Mouse (Mus musculus) ZHBTc4 (cell line): ENCODE measurements at regions not wholly inside any gene's neighbourhood (a gene's known extent, or its start where the extent isn't known, plus 50 kb on each side); places are given as distances from the start of the nearest gene placed in this dataset.
A peak's percentile ranks its signal among the peaks of the same experiment; 100 is the strongest.
"Not testable (repeated sequence)": the region's sequence is repeated elsewhere in the genome, so short reads cannot be mapped to it uniquely, and the experiment has no call there.

Source experiments
- DNase-seq: peaks from one replicate; pipeline ENCODE4 v3.0.0-alpha.2; 2011; ENCODE audit warnings: low read depth, low spot score

DNA sequence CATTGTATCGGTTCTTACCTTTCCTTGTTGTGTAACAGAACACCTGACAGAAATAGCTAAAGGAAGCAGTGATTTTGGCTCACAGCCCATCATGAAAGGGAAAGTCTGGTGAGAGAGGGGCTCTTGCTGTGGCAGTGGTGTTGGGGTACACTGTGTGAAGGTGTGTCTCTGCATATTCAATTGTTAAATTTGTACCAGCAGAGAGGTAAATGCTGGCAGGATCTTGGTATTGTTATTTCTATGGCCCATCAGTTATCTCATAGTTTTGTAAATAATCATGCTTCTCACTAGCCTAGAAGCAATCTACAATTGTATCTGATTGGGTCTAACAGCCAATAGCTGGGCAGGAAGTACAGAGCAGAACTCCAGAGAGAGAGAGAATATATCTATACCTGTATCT, 95.7 kb downstream of the Mfap3l start:
- no peak for DNase-seq

DNA sequence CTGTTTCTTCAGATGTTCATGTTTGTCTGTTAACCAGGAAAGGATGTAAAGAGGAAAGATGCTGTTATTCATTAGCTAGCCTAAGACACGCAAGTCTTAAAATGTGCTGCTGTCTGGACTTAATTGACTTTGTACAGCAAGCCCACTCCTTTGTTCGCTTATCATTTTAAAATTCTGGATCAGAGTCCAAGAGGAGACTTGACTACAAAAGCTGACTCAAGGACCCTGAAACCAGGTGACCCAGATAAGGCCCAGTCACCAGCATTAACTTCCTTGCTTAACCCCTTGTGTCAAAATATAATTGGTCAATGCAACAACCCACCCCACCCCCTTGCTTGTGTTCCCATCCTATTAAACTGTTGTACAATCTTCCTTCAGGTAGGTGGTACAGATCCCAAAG, 99.9 kb downstream of the Mfap3l start:
- no peak for DNase-seq

DNA sequence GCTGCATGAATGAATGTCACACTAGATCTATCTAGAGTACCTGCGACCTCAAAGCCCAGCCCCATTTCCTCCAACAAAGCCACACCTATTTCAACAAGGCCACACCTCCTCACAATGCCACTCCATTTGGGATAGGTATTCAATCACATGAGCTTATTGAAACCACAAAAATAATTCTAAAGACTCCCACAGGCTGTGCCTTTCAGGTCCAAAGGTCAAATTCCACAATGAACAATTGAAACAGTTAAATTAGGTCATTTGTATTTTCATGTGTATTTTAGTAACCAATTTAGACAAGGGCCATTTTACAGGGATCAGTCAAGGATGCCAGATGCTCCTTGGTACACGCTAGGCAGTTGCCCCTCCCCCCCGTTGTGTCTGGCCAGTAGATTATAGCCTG, 103.3 kb downstream of the Mfap3l start:
- DNase-seq: peak; percentile 75

DNA sequence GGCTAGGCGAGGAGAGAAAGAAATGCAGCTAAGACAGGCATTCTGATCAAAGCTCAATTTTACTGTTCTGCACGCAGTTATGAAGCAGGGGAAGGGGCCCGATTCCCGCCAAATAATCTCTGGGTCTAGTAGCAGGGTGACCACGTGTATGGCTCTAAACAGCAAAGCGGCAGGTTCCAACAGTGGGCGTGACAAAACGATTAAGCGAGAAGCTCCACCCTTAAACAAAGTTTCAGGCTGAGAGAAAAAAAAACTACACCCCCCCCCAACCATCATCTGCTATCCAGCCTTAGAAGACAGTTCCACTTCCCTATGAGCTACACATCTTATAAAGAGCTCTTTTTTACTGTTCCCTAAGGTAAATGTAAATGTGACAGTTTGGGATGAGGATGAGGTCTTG, 103.8 kb downstream of the Mfap3l start:
- DNase-seq: peak; percentile 73

DNA sequence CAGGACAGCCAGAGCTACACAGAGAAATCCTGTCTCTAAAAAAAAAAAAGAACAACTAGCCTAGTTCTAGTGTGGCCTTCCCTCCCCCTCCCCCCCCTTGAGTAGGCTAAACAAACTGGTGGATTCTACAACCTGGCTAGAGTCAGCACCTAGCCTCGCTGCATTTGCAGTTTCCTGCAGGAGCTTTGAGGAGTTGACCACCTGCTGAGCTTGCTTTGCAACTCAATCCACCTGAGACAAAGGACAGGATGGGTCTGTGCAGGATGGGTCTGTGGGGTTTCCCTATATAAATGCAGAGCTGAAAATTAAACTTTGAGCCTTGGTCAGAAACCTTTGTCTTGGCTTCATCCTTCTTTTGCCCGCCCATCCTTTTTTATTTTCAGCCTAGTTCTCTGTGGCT, 104.3 kb downstream of the Mfap3l start:
- peak; percentile 93 for DNase-seq

DNA sequence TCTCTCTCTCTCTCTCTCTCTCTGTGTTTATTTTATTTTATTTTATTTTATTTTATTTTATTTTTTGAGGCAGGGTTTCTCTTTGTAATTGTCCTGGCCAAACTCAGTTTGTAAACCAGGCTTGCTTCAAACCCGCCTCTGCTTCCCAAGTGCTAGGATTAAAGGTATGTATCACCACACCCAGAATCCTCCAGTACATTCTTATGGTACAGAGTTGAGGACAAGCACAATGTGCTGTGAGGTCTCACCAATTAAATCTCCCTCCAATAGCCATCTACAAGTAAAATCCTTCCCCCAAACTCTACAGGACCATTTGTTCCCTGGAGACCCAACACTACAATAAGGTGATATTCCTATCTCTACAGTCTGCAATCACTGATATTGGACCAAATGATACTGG, 105.0 kb downstream of the Mfap3l start:
- DNase-seq: peak; percentile 52

DNA sequence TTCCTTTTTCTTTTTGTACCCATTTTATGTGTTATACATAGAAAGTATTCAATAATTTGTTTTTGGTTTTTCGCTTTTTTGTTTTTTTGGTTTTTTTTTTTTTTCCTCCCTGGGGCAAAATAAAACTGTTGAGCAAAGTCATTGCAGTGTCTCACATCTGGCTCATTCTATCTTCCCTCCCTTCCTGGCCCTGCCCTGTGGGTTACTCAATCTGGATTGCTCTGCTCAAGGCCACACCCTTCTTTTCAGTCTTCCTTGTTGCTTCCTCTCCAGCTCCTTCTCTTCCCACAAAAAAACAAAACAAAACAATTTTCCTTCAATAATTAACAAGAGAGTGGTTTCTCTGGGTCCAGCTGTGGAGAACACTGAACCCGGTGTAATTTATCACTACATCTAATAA, 113.2 kb downstream of the Mfap3l start:
- DNase-seq: no peak

DNA sequence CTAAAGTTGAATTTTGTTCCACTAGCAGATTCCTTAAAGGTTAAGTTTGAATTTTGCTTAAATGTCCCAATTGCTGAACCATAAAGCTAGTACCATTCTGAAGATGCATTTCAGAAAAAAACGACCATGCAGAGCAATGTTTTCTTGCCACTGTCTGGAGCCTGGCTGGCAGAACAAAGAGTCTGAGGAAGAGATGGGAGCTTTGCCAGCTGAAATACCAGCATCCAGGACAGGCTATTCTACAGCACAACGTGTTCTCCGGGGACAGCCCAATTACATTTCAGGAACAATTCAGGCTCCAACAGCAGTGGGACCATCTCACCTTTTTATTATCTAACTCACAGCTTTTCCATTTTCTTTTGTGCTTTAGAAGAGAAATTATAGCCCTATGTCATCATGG, 113.9 kb downstream of the Mfap3l start:
- no peak for DNase-seq

DNA sequence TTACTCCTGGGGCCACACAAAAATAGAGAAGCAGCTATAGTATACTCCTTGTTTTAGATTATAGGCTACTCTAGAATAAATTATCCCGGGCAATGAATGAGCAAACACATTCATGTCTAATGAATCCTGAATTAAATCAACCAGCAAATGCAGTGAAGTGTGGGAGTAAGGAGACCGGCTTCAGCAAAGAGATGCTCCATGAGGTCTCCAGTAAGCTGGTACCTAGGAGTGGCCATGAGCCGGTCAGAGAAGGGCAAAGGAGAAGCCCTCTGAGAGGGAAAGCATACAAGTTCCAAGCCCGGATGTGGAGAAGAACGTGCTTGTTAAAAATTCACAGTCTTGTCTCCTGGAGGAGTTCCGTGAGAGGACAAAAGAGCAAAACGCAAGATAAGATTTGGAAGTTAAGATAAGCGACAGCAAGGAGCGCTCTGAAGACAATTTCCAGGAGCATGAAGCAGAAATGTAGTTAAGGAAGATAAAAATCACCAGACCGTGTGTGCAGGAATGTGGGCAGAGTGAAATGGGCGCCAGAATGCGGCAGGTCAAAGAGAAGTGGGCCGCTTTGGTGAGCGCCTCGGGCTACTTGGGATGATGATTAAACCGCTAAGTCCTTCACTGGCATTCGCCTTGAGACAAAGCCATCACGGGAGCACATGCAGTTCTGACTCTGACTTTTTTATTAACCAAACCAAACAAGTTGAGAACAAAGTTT, 123.2 kb downstream of the Mfap3l start:
- no peak for DNase-seq

DNA sequence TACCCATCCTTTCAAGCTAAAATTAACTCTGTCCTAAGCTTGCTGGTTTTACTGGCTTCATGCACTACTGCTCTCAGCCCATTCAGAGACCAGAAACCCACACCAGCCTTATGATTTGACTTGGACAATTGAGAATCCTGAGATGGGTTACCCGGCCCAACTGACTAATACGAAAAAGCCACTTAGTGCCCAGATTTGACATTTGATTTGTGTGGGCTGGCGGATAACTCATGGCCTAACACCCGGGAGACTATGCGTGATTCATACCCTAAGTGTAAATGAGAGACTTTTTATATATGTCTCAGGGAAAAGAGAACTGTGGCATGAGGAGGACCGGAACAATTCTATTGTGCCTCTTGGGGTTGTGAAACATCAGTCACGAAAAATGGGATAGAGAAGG, 126.3 kb upstream of the Hpf1 start:
- DNase-seq: no peak

DNA sequence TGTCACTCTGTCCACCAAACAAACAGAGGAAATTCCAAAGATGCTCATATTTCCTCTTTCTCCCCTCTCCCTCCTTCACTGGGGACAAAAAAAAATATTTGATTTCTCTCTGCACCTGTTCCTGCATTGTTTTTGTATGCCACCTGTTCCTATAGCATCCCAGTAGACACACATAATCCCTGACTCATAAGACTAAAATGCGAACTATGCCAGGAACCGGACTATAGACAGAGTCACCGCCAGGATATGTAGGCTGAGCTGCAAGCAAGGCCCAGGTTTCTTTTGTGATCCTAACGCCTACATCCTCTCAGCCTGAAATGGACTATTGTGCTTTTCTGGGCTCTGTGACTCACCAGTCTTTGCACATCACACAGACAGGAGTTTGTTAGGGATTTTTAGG, 116.9 kb upstream of the Hpf1 start:
- DNase-seq: peak; percentile 25

DNA sequence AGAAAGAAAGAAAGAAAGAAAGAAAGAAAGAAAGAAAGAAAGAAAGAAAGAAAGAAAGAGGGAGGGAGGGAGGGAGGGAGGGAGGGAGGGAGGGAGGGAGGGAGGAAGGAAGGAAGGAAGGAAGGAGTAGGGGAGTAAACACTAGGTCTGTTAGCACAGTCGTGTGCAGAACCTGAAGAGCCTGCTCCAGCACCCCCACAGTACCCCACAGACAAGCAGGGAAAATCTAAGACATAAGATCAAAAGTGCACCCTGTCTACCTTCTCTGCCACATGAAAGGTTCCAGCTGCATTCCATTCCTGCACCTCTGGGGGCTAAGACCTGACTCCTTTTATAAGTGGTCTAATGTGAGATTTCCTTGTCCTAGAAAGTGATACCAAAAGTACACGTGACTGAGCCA, 114.0 kb upstream of the Hpf1 start:
- DNase-seq: not testable (repeated sequence)

DNA sequence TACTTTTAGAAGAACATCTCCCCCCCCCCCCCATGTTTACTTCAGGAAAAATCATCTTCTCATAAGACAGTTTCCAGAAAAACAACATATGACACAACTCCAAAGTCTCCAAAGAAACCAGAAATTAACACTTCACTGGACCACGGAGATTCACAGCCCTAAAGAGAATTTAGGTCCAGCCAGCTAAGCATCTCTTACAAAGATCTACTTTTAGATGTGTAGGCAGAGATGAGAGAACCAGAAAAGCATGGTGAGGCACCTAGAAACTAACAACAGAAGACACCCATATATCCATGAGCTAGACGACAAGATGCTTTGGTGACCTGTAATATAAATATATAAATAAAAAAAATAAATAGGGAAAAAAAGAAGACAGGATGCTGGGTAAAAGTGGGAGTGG, 105.2 kb upstream of the Hpf1 start:
- no peak for DNase-seq

DNA sequence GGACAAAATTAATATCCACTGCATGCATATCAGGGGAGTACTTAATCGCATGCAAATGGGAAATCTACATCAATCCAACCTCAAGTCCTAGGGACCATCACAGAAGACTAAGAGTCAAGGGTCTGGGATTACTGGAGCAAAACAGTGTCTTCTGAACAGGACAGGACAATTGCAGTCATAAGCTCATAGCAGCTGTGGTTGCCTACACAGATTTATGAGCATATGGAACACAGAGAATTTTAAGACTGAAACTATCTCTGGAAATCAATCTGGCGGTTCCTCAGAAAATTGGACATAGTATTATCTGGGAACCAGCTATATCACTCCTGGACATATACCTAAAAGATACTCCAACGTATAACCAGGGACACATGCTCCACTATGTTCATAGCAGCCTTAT, 99.8 kb upstream of the Hpf1 start:
- DNase-seq: no peak

DNA sequence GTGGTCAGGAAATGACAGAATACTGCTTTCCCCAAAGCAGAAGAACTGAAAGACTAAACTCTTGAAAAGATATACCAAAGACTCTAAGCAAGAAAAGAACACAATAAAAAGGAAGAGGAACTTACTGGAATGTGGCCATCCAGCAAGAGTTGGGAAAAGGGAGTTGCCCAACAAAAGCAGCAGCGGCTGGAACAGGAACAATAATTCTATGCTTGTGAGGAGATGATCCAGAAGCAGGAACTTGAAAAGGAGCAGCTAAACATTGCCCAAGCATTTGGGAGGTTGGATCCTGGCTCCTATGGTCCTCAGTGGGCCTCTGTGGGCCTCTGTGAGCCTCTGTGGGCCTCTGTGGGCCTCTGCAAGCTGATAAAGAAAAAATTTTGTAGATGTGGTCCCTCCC, 97.7 kb upstream of the Hpf1 start:
- DNase-seq: no peak

DNA sequence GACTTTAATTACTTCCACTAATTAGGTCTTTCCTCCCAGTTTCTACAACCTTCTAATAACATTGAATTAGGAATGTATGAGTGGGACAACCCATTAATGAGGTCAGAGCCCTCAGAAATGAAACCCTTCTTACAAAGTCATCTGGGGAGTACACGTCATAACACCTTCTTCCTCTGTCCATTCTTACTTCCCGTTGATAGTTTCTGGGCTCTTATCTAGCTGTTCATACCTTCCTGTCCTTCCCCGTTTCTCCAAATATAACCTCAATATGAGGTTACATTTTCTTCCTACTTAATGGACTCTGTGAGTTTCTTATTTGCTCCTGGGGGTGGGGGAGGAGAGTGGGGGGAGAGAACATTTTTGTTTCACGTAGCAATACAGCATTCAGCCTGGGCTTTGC, 85.4 kb upstream of the Hpf1 start:
- no peak for DNase-seq

DNA sequence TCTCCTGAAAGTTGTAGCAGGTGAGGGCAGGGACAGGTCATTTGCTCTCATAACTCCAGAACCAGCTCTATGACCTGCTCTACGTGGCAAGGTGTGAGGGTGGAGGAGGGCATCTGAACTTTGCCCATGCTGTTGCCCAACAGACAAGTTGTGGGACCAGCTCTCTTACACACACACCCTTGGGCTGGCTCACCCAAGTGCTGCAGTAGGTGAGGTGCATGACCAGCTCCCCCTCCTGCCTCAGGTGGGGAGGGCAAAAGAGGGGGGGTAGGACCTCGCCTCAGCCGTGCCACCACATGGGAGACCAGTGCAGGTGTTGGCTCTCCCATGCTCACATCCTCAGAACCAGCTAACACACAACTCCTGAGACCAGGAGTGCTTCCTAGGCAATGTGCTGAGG, 83.4 kb upstream of the Hpf1 start:
- DNase-seq: no peak

DNA sequence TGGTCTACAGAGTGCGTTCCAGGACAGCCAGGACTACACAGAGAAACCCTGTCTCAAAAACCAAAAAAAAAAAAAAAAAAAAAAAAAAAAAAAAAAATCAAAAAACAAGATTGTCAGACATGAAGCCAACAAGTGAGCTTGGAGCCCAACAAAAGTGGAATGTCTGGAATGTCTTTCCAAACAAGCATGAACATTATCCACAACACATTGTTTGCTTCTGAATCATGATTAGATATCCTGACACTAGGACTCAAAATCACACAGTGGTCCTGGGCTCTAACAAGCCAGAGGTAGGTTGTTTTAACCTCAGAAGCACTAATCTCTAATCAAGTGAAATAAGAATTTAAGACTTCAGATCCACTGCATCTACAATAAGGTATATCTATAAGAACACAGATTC, 80.4 kb upstream of the Hpf1 start:
- no peak for DNase-seq

DNA sequence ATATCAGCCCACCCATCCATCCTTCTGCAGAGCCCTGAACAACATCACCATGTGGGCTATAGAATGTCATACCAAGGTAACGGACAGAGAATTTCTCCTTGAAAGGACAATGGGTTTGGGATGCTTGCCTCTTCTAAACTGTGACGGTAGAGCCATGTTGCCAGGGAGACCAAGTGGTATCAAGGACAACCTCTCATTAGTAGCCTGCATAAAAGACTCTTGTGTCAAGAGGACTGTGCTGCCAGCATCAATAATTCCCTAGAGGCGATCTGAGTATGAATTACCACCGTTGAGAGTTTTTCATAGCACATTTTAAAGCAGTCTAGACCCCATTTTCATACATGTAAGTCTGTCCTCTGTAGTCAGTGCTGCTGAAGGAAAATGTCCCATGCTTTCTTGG, 79.3 kb upstream of the Hpf1 start:
- peak; percentile 4 for DNase-seq

DNA sequence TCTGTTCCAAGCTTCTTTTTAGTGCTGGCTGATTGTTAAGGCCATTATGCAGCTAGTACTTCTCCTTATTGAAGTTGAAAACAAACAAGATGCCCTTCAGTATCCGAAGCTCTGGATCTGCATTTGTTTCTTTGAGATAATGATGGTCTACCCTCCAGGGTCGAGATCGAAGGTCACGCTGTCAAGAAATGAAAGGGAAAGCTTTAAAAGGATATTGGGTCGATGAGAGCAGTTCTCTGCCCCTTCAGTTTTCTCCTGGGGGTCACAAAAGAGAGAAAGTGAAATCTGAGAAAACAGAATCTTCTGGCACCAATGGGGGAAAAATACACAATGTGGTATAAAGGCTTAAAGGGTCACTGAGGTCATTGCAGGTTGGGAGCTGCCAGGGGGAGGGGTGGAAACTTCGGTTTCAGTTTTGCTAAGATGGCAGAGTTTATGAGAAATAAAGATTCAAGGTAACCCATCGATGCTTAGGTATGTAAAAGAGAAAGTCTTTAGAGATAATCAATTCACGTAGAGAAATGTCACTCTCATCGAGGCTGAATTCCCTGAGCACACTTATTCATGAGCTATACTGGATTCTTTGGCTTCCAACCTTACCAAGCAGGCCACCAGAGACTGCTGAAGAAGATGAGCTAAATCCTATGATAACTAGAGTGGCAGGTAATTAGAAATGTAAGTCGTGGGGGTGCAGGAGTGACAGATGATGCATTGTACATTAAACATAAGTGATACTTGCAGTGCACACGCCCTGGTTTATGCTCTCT, 64.4 kb upstream of the Hpf1 start:
- no peak for DNase-seq

DNA sequence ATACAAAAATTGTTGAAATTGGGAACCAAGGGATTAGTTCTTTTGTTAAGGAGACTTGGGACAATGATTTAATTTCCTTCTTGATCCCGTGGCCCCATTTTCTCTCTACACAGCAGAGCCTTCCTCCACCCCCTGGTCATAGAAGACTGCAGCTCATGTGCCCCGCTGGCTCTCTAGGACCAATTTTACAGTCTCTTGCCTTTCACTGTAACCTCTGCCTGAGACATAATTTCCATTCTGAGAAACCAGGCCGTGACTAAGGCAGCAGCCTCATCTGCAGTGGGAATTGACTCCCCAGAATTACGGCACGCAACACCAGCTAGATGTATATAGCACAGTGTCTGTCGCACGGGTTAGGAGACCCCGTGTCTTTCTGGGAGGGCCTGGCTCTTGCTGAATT, 63.0 kb upstream of the Hpf1 start:
- no peak for DNase-seq

DNA sequence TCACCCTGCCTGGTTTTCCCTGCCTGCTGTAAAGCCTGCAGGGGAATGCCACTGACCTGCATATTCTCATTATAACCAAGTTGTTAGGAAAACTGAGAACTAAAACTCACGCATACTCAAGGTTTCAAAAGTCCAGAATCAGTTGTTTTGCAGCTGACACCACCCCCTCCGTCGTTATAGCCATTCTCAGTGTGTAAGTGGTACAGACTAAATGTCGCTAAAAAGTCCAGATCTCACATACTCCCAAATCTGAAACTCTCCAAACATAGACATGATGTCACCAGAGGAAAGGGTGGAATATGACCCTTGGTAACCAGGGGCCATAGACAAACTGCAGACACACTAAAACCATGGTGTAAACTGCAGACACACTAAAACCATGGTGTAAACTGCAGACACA, 61.1 kb upstream of the Hpf1 start:
- no peak for DNase-seq

DNA sequence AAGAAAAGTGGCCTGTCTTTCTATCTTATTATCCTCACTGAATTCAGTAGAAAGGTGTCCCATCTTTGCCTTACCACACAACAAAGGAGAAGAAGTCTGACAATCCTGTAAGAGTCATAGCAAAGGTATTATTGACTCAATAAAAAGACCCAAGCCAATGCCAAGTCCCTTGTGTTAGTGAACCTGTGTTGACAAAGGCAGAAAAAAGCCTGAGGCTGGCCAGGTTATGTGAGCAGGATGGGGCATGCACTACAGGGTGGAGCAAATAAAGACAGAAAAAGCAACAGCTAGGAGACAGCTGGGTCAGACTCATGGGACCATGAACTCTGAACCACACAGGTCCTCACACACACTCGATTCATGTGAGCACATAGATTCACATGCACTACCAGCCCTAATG, 59.7 kb upstream of the Hpf1 start:
- DNase-seq: no peak

DNA sequence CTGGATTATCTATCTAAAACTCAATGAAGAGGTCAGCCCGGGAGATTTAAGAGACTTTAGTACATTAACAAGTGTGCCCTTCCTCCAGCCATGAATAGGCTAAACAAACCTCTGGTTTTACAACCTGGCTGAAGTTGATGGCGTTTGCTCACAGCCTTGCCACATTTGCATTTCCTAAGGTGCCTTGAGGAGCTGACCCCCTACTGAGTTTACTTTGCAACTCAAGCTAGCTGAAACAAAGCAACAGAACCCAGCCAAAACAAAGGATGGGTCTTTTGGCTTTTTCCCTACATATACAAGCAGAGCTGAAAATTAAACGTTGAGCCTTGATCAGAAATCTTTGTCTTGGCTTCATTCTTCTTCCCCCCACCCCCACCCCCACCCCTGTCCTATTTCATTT, 51.7 kb upstream of the Hpf1 start:
- DNase-seq: peak; percentile 76
